Mouse (Mus musculus): ENCODE results near the gene Kat5. TPM values are rescaled to one million over a fixed set of nuclear protein-coding genes. Genes with fewer than 3 reads are reported as not detected.
A peak's percentile ranks its signal among the peaks of the same experiment; 100 is the strongest.

The Kat5 gene
- total RNA-seq (2021) = 10 to 100 TPM; 83.3 to 83.5 TPM
- long read RNA-seq, experiment 1, transcript Kat5-201 (14 exons, 2,154 nt) = major isoform, 11 of 50 reads
- long read RNA-seq, experiment 1, transcript Kat5-211 (11 exons, 1,960 nt) = minor isoform, 10 of 50 reads
- long read RNA-seq, experiment 1, transcript Kat5-202 (12 exons, 1,905 nt) = minor isoform, 5 of 50 reads
- long read RNA-seq, experiment 1, partial matches to known transcripts = 19 of 50 reads
- long read RNA-seq, experiment 1, other reads (novel, unspliced or antisense) = 3 of 50 reads
- long read RNA-seq, experiment 2, transcript Kat5-206 (13 exons, 1,386 nt) = minor isoform, 11 of 84 reads
- long read RNA-seq, experiment 2, transcript Kat5-211 (11 exons, 1,960 nt) = major isoform, 19 of 84 reads
- long read RNA-seq, experiment 2, transcript Kat5-202 (12 exons, 1,905 nt) = minor isoform, 10 of 84 reads
- long read RNA-seq, experiment 2, transcript Kat5-201 (14 exons, 2,154 nt) = minor isoform, 10 of 84 reads
- long read RNA-seq, experiment 2, partial matches to known transcripts = 28 of 84 reads
- long read RNA-seq, experiment 2, other reads (novel, unspliced or antisense) = 6 of 84 reads

- DNase-seq (ENCODE audit: low spot score in 2 of 2) = peak; percentile 92 to 99
Measured at GRCm38 (mm10) chr19:5609547-5610404, at the start of gene Kat5. Gene Kat5, minus strand, starts transcription at chr19:5610237.

GRCm38 (mm10) chr19:5654720-5655298, 44.8 kb upstream of the Kat5 start:
- DNase-seq (ENCODE audit: low spot score in 2 of 2) = no peak

GRCm38 (mm10) chr19:5653969-5654719, 44.1 kb upstream of the Kat5 start:
- no peak for DNase-seq (ENCODE audit: low spot score in 2 of 2)

GRCm38 (mm10) chr19:5652570-5652969, 42.5 kb upstream of the Kat5 start:
- no peak for DNase-seq (ENCODE audit: low spot score in 2 of 2)

- no peak for DNase-seq (ENCODE audit: low spot score in 2 of 2)
Measured at GRCm38 (mm10) chr19:5651502-5652274, 41.7 kb upstream of the Kat5 start.

GRCm38 (mm10) chr19:5649298-5649741, 39.3 kb upstream of the Kat5 start:
- DNase-seq (ENCODE audit: low spot score in 2 of 2) = no peak

- peak; percentile 79 to 80 for DNase-seq (ENCODE audit: low spot score in 2 of 2)
Measured at GRCm38 (mm10) chr19:5648401-5649297, 38.6 kb upstream of the Kat5 start.

GRCm38 (mm10) chr19:5647791-5648190, 37.8 kb upstream of the Kat5 start:
- DNase-seq (ENCODE audit: low spot score in 2 of 2) = no peak

- no peak for DNase-seq (ENCODE audit: low spot score in 2 of 2)
Measured at GRCm38 (mm10) chr19:5646731-5647330, 36.8 kb upstream of the Kat5 start.

- no peak for DNase-seq (ENCODE audit: low spot score in 2 of 2)
Measured at GRCm38 (mm10) chr19:5645280-5645679, 35.2 kb upstream of the Kat5 start.

GRCm38 (mm10) chr19:5641641-5642040, 31.6 kb upstream of the Kat5 start:
- no peak for DNase-seq (ENCODE audit: low spot score in 2 of 2)

- DNase-seq (ENCODE audit: low spot score in 2 of 2) = no peak
Measured at GRCm38 (mm10) chr19:5641021-5641420, 31.0 kb upstream of the Kat5 start.

GRCm38 (mm10) chr19:5640339-5640738, 30.3 kb upstream of the Kat5 start:
- no peak for DNase-seq (ENCODE audit: low spot score in 2 of 2)

- DNase-seq (ENCODE audit: low spot score in 2 of 2) = no peak
Measured at GRCm38 (mm10) chr19:5638416-5639005, 28.5 kb upstream of the Kat5 start.

GRCm38 (mm10) chr19:5637069-5638047, 27.3 kb upstream of the Kat5 start, which contains the start of gene Rela:
Gene Rela, plus strand, starts transcription at chr19:5637483.
- DNase-seq (ENCODE audit: low spot score in 2 of 2) = peak; percentile 87 to 92

- peak in 1 of 2 experiments; percentile 60 for DNase-seq (ENCODE audit: low spot score in 2 of 2)
Measured at GRCm38 (mm10) chr19:5636571-5637041, 26.6 kb upstream of the Kat5 start.
